Mouse (Mus musculus): ENCODE measurements around the gene Cacnb4.

- TF ChIP-seq CTCF (IDR thresholded peaks at IDR 0.05; ENCODE audit: insufficient read depth, low read length) = no peak
- no peak for TF ChIP-seq POLR2A (IDR thresholded peaks at IDR 0.05; ENCODE audit: borderline replicate concordance, extremely low read depth, low read depth, low read length)
Measured at GRCm38 (mm10) chr2:52412524-52413037, 264.1 kb downstream of the Cacnb4 start.
